Mouse (Mus musculus): ENCODE measurements around the gene Thbs3. TPM values are rescaled to one million over a fixed set of nuclear protein-coding genes. Genes with fewer than 3 reads are reported as not detected.

Thbs3 gene
- polyA plus RNA-seq, 1 experiment from 2014 or later, result 24.2 TPM

DNA sequence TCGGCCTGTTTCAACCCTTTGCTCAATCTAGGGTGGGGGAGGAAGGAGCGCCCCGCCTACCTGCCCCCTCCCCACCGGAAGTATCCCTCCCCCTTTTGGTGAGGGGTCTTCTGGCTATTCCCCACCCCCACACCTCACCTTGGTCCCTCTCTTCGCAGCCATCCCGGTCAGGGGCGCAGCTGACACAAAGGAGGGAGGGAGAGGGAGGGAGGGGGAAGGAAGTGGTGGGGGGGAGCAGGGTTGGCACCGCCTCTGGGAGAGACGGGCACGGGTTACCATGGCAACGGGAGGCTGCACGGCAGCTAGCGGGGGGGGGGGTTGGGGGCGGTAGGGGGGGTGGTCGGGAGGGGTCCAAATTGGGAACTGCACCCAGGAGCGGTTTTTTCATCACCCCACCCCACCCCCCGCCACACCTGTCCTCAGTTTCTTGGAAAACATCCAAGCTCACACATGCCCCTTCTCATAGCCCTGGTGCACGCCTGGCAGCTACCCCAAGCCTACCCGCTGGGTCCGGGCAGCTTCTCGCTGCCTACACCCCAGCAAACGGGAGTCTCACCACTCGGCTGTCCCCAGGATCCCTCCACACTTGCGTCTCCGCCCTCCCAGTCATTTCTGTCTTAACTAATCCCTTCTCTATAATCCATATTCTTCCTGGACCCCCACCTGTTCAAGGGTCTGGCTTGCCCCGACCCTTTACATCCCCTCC, 30.2 kb downstream of the Thbs3 start:
- Histone ChIP-seq H3K9me3 (ENCODE audit: control insufficient read depth, low read depth, low read length) (no peaks in the 10 kb centered on the region), H3K27me3 (ENCODE audit: control insufficient read depth, insufficient read depth, low read length) (no peaks in the 10 kb centered on the region), H3K36me3 (ENCODE audit: control insufficient read depth, insufficient read depth, low read length) (peaks cover 5% of the 10 kb centered on the region; the same call in 1 of the 2 replicates), H3K4me3 (ENCODE audit: low read depth, low read length) (peak overlapping the region; percentile 33), H3K4me2 (replicated peaks; ENCODE audit: low read depth, low read length) (peak overlapping the region; percentile 52), H3K4me1 (ENCODE audit: control insufficient read depth, insufficient read depth, low read length) (peaks cover 20% of the 10 kb centered on the region), H3K9ac (replicated peaks; ENCODE audit: low read depth, low read length) (0 out of 2 replicates have a peak overlapping the region, but pooled peaks have one; percentile 11), H3K27ac (ENCODE audit: low read length) (peak overlapping the region; percentile 39; the same call in 1 of the 2 replicates)
- ATAC-seq (ENCODE audit: insufficient number of reproducible peaks, insufficient read depth, low FRiP score, low read depth), result no peak
- WGBS, result under 1% methylated on average over 24 of the region's 26 CpGs

DNA sequence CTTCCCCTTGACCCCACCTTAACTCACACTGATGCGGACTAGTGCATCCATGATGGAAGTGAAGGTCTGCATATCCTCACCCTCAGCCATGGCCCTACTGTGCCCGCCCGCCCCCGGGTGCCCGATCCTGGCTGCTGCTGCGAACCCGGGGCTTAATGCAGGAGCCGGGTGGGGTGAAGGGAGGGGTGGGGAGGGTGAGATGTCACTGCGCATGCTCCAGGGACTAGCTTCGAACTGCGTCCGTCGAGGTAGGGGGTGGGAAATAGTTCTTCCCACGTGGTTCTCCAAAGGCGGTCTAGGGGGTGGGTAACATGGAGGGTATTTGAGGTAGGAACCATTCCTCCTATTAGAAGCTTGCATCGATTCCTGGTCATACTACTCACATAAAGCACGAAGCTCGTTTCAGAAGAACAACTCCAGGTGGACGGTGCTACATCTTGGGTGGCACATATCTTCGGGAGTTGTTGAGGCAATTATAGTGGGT, 30.8 kb downstream of the Thbs3 start, which contains the start of gene Krtcap2:
Gene Krtcap2 (plus strand): TSS at position 279 of the 484 bp plus-strand sequence.
- WGBS, result 5% methylated on average over 20 of the region's 20 CpGs
- Histone ChIP-seq H3K27me3 (ENCODE audit: control insufficient read depth, insufficient read depth, low read length) (no peaks in the 10 kb centered on the region), H3K36me3 (ENCODE audit: control insufficient read depth, insufficient read depth, low read length) (peaks cover 5% of the 10 kb centered on the region; the same call in 1 of the 2 replicates), H3K27ac (ENCODE audit: low read length) (peak within 1 kb of the TSS; percentile 61; the same call in 1 of the 2 replicates), H3K9ac (replicated peaks; ENCODE audit: low read depth, low read length) (peak within 1 kb of the TSS; percentile 72), H3K4me2 (replicated peaks; ENCODE audit: low read depth, low read length) (peak within 1 kb of the TSS; percentile 79), H3K4me1 (ENCODE audit: control insufficient read depth, insufficient read depth, low read length) (peaks cover 20% of the 10 kb centered on the region), H3K9me3 (ENCODE audit: control insufficient read depth, low read depth, low read length) (no peaks in the 10 kb centered on the region), H3K4me3 (ENCODE audit: low read depth, low read length) (peak within 1 kb of the TSS; percentile 71)
- ATAC-seq (ENCODE audit: insufficient number of reproducible peaks, insufficient read depth, low FRiP score, low read depth), result peak; percentile 8; the same call in 1 of the 2 replicates

DNA sequence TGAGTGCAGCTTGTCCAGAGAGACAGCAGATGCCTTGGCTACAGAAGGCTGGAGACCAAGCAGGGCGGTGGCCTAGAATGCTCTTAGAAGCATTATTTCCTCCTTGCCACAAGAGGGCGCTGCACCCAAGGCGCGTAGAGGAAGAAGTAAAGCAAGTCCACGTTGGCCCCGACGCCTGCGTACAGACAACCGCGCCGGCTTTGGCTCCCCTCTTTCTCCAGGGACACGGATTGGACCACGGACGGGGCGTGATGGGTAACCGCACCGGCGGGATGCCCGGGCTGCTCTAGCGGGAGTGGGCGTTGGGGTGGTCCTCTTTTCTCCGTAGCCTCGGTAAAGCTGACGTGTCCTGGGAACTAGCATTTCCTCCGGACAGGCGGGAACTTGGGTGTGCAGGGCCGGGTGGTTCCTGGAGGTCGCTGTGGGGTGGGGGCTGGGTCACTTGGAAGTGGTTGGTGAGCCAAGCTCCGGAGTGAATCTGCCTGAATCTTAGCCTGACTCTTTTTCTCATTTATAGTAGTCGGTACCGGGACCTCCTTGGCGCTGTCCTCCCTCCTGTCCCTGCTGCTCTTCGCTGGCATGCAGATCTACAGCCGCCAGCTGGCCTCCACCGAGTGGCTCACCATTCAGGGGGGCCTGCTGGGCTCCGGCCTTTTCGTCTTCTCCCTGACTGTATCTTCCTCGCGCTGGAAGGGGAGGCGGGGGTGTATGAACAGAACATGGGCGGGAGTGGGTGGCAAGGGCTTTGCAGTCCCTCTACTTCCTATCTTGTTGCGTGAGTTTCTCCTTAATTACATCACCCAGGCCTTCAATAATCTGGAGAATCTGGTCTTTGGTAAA, 31.5 kb downstream of the Thbs3 start, which contains the start of gene Trim46:
Gene Trim46 (minus strand): TSS at position 49 of the 840 bp plus-strand sequence.
- H3K4me3 ChIP-seq (ENCODE audit: low read depth, low read length), result peak within 1 kb of the TSS; percentile 71
- under 1% methylated on average over 42 of the region's 42 CpGs for WGBS
- H3K4me1 ChIP-seq (ENCODE audit: control insufficient read depth, insufficient read depth, low read length), result peaks cover 25% of the 10 kb centered on the region
- peak within 1 kb of the TSS; percentile 61; the same call in 1 of the 2 replicates for H3K27ac ChIP-seq (ENCODE audit: low read length)
- peaks cover 5% of the 10 kb centered on the region; the same call in 1 of the 2 replicates for H3K36me3 ChIP-seq (ENCODE audit: control insufficient read depth, insufficient read depth, low read length)
- no peaks in the 10 kb centered on the region for H3K9me3 ChIP-seq (ENCODE audit: control insufficient read depth, low read depth, low read length)
- H3K9ac ChIP-seq (replicated peaks; ENCODE audit: low read depth, low read length), result peak within 1 kb of the TSS; percentile 72
- no peaks in the 10 kb centered on the region for H3K27me3 ChIP-seq (ENCODE audit: control insufficient read depth, insufficient read depth, low read length)
- ATAC-seq (ENCODE audit: insufficient number of reproducible peaks, insufficient read depth, low FRiP score, low read depth), result peak; percentile 66
- H3K4me2 ChIP-seq (replicated peaks; ENCODE audit: low read depth, low read length), result peak within 1 kb of the TSS; percentile 79

DNA sequence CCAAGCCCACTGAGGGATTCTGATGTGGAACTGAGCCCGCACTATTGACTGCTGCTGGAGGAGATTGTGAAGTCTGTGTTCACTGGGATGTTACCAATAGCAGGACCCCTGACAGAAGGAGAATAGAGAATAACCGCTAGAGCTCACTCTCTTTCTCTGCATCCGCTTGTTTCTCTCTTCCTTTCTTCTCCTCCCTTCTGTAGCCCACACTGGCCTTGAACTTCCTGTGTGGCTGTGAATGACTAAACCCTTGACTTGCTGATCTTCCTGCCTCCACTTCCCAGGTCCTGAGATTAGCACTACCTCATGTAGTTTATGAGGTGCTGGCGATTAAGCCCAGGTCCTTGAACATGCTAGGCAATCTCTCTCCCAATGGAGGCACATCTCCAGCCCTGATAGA, 32.5 kb downstream of the Thbs3 start:
- Histone ChIP-seq H3K27me3 (ENCODE audit: control insufficient read depth, insufficient read depth, low read length) (no peaks in the 10 kb centered on the region), H3K4me3 (ENCODE audit: low read depth, low read length) (peak overlapping the region; percentile 71; the same call in 1 of the 2 replicates), H3K27ac (ENCODE audit: low read length) (no peak overlapping the region), H3K36me3 (ENCODE audit: control insufficient read depth, insufficient read depth, low read length) (peaks cover 5% of the 10 kb centered on the region; the same call in 1 of the 2 replicates), H3K4me2 (replicated peaks; ENCODE audit: low read depth, low read length) (peak overlapping the region; percentile 79), H3K9ac (replicated peaks; ENCODE audit: low read depth, low read length) (peak overlapping the region; percentile 72; the same call in 1 of the 2 replicates), H3K9me3 (ENCODE audit: control insufficient read depth, low read depth, low read length) (no peaks in the 10 kb centered on the region), H3K4me1 (ENCODE audit: control insufficient read depth, insufficient read depth, low read length) (peaks cover 30% of the 10 kb centered on the region)
- WGBS, result 92% methylated on average over 4 of the region's 4 CpGs
- ATAC-seq (ENCODE audit: insufficient number of reproducible peaks, insufficient read depth, low FRiP score, low read depth), result no peak

DNA sequence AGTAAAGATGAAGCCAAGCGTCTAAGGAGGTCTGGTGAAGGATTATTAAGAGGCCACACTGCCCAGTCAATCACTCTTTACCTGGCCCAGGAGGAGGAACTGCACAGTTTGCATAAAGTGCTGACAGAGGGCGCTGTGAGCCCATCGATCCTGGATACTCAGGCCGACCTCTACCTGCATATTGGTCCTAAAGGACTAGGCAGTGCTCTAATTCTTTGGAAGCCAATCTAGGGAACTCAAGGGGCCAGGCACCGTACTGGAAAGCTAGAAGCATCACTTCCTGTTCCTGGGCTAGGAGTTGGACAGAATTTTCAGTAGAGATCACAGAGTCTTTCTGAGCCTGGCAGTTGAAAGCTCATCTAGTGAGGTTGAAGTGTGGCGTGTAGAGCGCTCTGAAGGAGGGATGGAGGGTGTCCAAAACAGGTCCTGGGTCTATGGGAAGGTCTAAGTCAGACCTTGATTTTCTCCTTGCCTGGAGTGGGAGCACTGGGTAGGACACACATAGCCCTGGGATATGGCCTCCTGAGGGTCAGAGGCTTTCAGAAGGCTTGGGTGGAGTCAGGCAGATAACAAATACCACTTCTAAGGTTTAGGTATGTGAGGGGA, 35.6 kb downstream of the Thbs3 start:
- ATAC-seq (ENCODE audit: insufficient number of reproducible peaks, insufficient read depth, low FRiP score, low read depth), result no peak; the same call in 1 of the 2 replicates

DNA sequence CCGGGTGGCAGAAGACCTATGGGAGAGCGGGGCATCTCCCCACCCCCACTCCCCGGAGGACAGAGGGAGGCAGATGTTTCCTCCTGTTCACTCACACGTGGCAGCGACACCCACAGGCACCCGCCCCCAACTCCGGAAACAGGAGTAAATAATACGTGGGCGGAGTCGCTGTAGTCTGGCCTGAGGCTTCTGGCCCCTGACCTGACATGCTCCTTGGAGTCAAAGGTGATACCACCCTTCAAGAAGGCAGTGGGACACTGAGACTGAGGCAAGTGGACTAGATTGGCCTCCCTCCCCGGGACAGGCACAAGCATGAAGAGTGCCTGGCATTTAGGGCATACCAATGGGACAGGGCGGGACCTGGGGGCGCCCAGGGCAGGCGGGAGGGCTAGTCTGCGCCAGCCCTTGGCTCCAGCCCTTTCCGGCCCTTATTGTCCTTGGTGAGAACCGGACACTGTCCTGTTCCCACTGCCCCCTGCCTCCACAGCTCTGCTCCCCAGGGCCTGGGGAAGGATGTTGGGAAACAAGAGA, 36.5 kb downstream of the Thbs3 start:
- H3K27ac ChIP-seq (ENCODE audit: low read length), result 0 out of 2 replicates have a peak overlapping the region, but pooled peaks have one; percentile 0
- no peak overlapping the region for H3K9ac ChIP-seq (replicated peaks; ENCODE audit: low read depth, low read length)

More for the DNA sequence above, 35.6 kb downstream of the Thbs3 start:
- Histone ChIP-seq H3K4me3 (ENCODE audit: low read depth, low read length) (no peak overlapping the region), H3K9me3 (ENCODE audit: control insufficient read depth, low read depth, low read length) (no peaks in the 10 kb centered on the region), H3K4me1 (ENCODE audit: control insufficient read depth, insufficient read depth, low read length) (peaks cover 12% of the 10 kb centered on the region), H3K27ac (ENCODE audit: low read length) (no peak overlapping the region), H3K27me3 (ENCODE audit: control insufficient read depth, insufficient read depth, low read length) (no peaks in the 10 kb centered on the region), H3K4me2 (replicated peaks; ENCODE audit: low read depth, low read length) (no peak overlapping the region), H3K9ac (replicated peaks; ENCODE audit: low read depth, low read length) (no peak overlapping the region), H3K36me3 (ENCODE audit: control insufficient read depth, insufficient read depth, low read length) (peaks cover 5% of the 10 kb centered on the region; the same call in 1 of the 2 replicates)
- WGBS, result 16% methylated on average over 7 of the region's 7 CpGs

DNA sequence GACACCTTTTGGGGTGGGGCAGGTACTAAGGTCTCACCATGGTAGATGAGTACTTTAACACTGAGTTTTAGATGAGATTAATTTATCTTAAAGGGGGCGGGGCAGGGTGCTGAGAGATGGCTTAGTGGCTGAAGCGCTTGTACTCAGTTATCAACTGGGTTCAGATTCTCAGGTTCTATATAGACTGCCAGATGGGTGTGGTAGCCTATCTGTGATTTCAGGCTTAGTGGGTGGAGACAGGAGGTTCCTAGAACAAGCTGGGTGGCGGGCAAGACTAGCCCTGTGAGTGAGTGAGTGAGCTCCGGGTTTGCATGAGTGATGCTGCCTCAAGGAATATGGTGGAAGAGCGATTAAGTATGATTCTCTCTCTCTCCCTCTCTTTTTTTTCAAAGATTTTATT, 40.0 kb downstream of the Thbs3 start:
- H3K27me3 ChIP-seq (ENCODE audit: control insufficient read depth, insufficient read depth, low read length), result no peaks in the 10 kb centered on the region
- no peak for ATAC-seq (ENCODE audit: insufficient number of reproducible peaks, insufficient read depth, low FRiP score, low read depth)
- 85% methylated on average over 5 of the region's 5 CpGs for WGBS
- H3K36me3 ChIP-seq (ENCODE audit: control insufficient read depth, insufficient read depth, low read length), result no peaks in the 10 kb centered on the region
- H3K9me3 ChIP-seq (ENCODE audit: control insufficient read depth, low read depth, low read length), result no peaks in the 10 kb centered on the region
- H3K4me1 ChIP-seq (ENCODE audit: control insufficient read depth, insufficient read depth, low read length), result peaks cover 10% of the 10 kb centered on the region; the same call in 1 of the 2 replicates
- no peak overlapping the region for H3K9ac ChIP-seq (replicated peaks; ENCODE audit: low read depth, low read length)
- no peak overlapping the region for H3K4me3 ChIP-seq (ENCODE audit: low read depth, low read length)
- no peak overlapping the region for H3K4me2 ChIP-seq (replicated peaks; ENCODE audit: low read depth, low read length)
- H3K27ac ChIP-seq (ENCODE audit: low read length), result no peak overlapping the region

More for the DNA sequence above, 36.5 kb downstream of the Thbs3 start:
- Histone ChIP-seq H3K4me1 (ENCODE audit: control insufficient read depth, insufficient read depth, low read length) (peaks cover 10% of the 10 kb centered on the region; the same call in 1 of the 2 replicates), H3K4me3 (ENCODE audit: low read depth, low read length) (no peak overlapping the region), H3K36me3 (ENCODE audit: control insufficient read depth, insufficient read depth, low read length) (peaks cover 5% of the 10 kb centered on the region; the same call in 1 of the 2 replicates), H3K9me3 (ENCODE audit: control insufficient read depth, low read depth, low read length) (no peaks in the 10 kb centered on the region), H3K27me3 (ENCODE audit: control insufficient read depth, insufficient read depth, low read length) (no peaks in the 10 kb centered on the region), H3K4me2 (replicated peaks; ENCODE audit: low read depth, low read length) (0 out of 2 replicates have a peak overlapping the region, but pooled peaks have one; percentile 8)
- ATAC-seq (ENCODE audit: insufficient number of reproducible peaks, insufficient read depth, low FRiP score, low read depth), result no peak
- 7% methylated on average over 17 of the region's 17 CpGs for WGBS

All from stomach, embryonic 14.5 days (tissue).